Mouse (Mus musculus): ENCODE data around the gene Mkln1. TPM values are rescaled to one million over a fixed set of nuclear protein-coding genes. Genes with fewer than 3 reads are reported as not detected.

Gene Mkln1
- polyA plus RNA-seq, 1 experiment from 2014 or later, result 127 TPM

DNA sequence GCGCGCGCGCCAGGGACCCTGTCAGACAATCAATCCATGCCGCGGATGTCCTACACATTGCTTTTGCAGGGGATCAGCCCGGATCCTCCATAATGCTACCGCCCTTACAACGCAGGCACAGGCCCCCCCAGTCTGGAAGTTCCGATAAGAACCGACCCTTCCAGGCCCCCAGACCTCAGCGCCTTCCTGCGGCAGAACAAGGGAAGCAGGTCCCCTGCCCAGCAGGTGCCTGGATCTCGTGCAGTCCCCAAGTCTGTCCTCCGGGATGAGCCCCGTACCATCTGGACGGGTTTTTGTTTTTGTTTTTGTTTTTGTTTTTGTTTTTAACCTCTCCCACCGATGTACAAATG, 165.6 kb downstream of the Mkln1 start:
- H3K9ac ChIP-seq (replicated peaks; ENCODE audit: low read depth), result no peak overlapping the region
- H3K27ac ChIP-seq (ENCODE audit: low read length), result peak overlapping the region; percentile 57; the same call in 1 of the 2 replicates
- H3K4me3 ChIP-seq (ENCODE audit: low read depth, low read length), result peak overlapping the region; percentile 55
- no peak for DNase-seq (ENCODE audit: low spot score)
- no peak for TF ChIP-seq EP300 (IDR thresholded peaks at IDR 0.05)
- no peak; the same call in 1 of the 2 replicates for TF ChIP-seq CTCF (IDR thresholded peaks at IDR 0.05)
- peak overlapping the region; percentile 82 for H3K4me2 ChIP-seq (replicated peaks; ENCODE audit: low read depth, low read length)
- no peaks in the 10 kb centered on the region for H3K9me3 ChIP-seq (ENCODE audit: low read length)
- under 1% methylated on average over 18 of the region's 18 CpGs for WGBS
- ATAC-seq, result no peak
- H3K36me3 ChIP-seq (ENCODE audit: insufficient read depth, low read length), result no peaks in the 10 kb centered on the region
- 0 out of 2 replicates have a peak, but pooled peaks cover 4% of the 10 kb centered on the region for H3K27me3 ChIP-seq (replicated peaks; ENCODE audit: insufficient read depth, low read length)
- no peaks in the 10 kb centered on the region; the same call in 1 of the 2 replicates for H3K4me1 ChIP-seq (ENCODE audit: insufficient read depth, low read depth, low read length)

DNA sequence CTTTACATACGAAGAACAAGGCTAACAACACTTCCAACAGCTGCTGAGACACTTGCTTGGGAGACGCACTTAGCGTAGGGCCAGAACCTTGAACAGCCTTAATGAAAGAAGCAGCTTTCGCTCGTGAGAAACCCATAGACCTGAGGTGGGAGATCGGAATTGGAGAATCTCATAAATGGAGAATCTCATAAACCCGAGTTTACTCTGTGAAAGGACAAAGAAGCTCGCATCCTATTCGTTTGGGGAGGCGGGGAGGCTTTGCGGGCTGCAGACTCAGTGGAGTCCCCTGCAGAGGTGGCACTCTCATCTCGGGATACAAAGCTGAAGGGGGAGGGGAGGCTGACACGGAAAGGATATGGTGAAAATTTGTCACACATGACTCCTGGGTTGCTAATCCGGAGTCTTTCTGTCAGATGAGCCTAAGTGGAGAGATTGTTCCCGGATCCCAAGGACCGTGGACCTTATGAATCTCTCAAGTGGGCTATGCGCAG, 166.4 kb downstream of the Mkln1 start:
- no peak for TF ChIP-seq EP300 (IDR thresholded peaks at IDR 0.05)
- no peak for TF ChIP-seq CTCF (IDR thresholded peaks at IDR 0.05)
- Histone ChIP-seq H3K9ac (replicated peaks; ENCODE audit: low read depth) (no peak overlapping the region), H3K9me3 (ENCODE audit: low read length) (no peaks in the 10 kb centered on the region), H3K27me3 (replicated peaks; ENCODE audit: insufficient read depth, low read length) (0 out of 2 replicates have a peak, but pooled peaks cover 4% of the 10 kb centered on the region), H3K4me2 (replicated peaks; ENCODE audit: low read depth, low read length) (peak overlapping the region; percentile 82), H3K36me3 (ENCODE audit: insufficient read depth, low read length) (no peaks in the 10 kb centered on the region), H3K4me1 (ENCODE audit: insufficient read depth, low read depth, low read length) (no peaks in the 10 kb centered on the region; the same call in 1 of the 2 replicates), H3K27ac (ENCODE audit: low read length) (0 out of 2 replicates have a peak overlapping the region, but pooled peaks have one; percentile 11), H3K4me3 (ENCODE audit: low read depth, low read length) (no peak overlapping the region)
- 9% methylated on average over 17 of the region's 17 CpGs for WGBS
- ATAC-seq, result no peak
- peak; percentile 24 for DNase-seq (ENCODE audit: low spot score)

Other genes starting within 250 kb of the Mkln1 start
- 56.8 and 58.6 TPM in 2 replicates for gene Podxl, start 165.2 kb downstream of the Mkln1 start, polyA plus RNA-seq (2015; fragmentation: Nextera tagmentation; extraction: Ambion mirVana)